Comparison of ENCODE assay signal across 28 mouse cellular contexts in the genomic region with DNA sequence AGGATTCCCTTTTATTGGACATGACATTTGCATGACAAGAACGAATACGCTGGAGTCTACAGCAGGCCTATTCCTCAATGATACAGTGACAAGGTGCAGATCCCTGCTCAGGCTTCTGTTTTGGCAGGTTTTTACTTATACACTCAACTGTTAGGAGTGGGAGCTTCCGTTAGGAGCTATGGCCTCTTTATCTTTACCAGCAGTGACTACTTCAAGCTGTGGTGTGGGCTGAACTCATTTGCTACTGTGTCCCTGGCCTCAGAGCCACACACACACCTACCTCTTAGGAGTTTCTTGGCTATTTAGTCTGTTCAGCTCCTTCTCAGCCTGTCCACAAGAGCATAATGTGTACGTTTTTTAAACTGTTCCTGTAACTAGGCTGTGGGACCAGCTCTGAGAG. TPM values are rescaled to one million over a fixed set of nuclear protein-coding genes. Genes with fewer than 3 reads are reported as not detected.
DNase-seq lines count a peak whose midpoint lies in the region; ATAC-seq and TF ChIP-seq lines count a peak whose summit lies in the region.
"Had no signal": no experiment of that assay in that cellular context is flagged by ENCODE, and none has a peak within 500 bp of the region (broad histone marks: within the 10 kb centered on the region; RNA-seq: fewer than 3 reads in every experiment).

No protein-coding gene starts in this region.

- no peak overlapping the region for H3K4me2 ChIP-seq in heart, embryonic 11.5 days
- no peak overlapping the region for H3K4me2 ChIP-seq in limb, embryonic 11.5 days (ENCODE audit: low read depth, severe bottlenecking)
- H3K4me2 ChIP-seq in liver, embryonic 15.5 days: no peak overlapping the region; the same call in 1 of the 2 replicates
- no peak overlapping the region for H3K4me2 ChIP-seq in midbrain, embryonic 15.5 days
- H3K4me2 ChIP-seq: embryonic facial prominence, embryonic 13.5 days; heart, embryonic 15.5 days; hindbrain, embryonic 13.5 days; midbrain, embryonic 11.5 days; neural tube, embryonic 15.5 days; stomach, embryonic 15.5 days had no signal

- 0 out of 2 replicates have a peak overlapping the region, but pooled peaks have one; percentile 35 for H3K27ac ChIP-seq in heart, embryonic 11.5 days (ENCODE audit: low read depth, low read length)
- H3K27ac ChIP-seq in heart, adult 2 months: no peak overlapping the region
- H3K27ac ChIP-seq in limb, embryonic 11.5 days (replicated peaks; ENCODE audit: low read depth, low read length): no peak overlapping the region
- H3K27ac ChIP-seq in liver, embryonic 15.5 days (replicated peaks): 0 out of 2 replicates have a peak overlapping the region, but pooled peaks have one; percentile 6
- no peak overlapping the region for H3K27ac ChIP-seq in midbrain, embryonic 15.5 days
- H3K27ac ChIP-seq: embryonic facial prominence, embryonic 13.5 days; heart, embryonic 15.5 days; hindbrain, embryonic 13.5 days; neural tube, embryonic 15.5 days; stomach, embryonic 15.5 days had no signal

- H3K36me3 ChIP-seq in heart, embryonic 11.5 days (ENCODE audit: control insufficient read depth, insufficient read depth, low read length): peaks cover 6% of the 10 kb centered on the region; the same call in 1 of the 2 replicates
- peaks cover 3% of the 10 kb centered on the region for H3K36me3 ChIP-seq in heart, adult 2 months (ENCODE audit: control insufficient read depth, insufficient read depth, low read length)
- H3K36me3 ChIP-seq in limb, embryonic 11.5 days (ENCODE audit: control insufficient read depth, insufficient read depth, low read length): peaks cover 8% of the 10 kb centered on the region
- peaks cover 53% of the 10 kb centered on the region for H3K36me3 ChIP-seq in liver, embryonic 15.5 days (replicated peaks)
- H3K36me3 ChIP-seq in midbrain, embryonic 15.5 days (replicated peaks): peaks cover 7% of the 10 kb centered on the region

- intact Hi-C loops in heart, adult 2 months (cut with DNase I): no loop called here

- no peak overlapping the region for H3K4me3 ChIP-seq in heart, embryonic 11.5 days (ENCODE audit: low read depth, low read length)
- H3K4me3 ChIP-seq in heart, adult 2 months: no peak overlapping the region
- no peak overlapping the region for H3K4me3 ChIP-seq in limb, embryonic 11.5 days (ENCODE audit: low read depth, low read length)
- no peak overlapping the region for H3K4me3 ChIP-seq in liver, embryonic 15.5 days (replicated peaks)
- H3K4me3 ChIP-seq in midbrain, embryonic 15.5 days: no peak overlapping the region
- H3K4me3 ChIP-seq: embryonic facial prominence, embryonic 13.5 days; heart, embryonic 15.5 days; hindbrain, embryonic 13.5 days; neural tube, embryonic 15.5 days; stomach, embryonic 15.5 days had no signal

- WGBS in heart, embryonic 11.5 days (ENCODE audit: insufficient replicate concordance): 67% methylated on average over 4 of the region's 4 CpGs
- 81% methylated on average over 4 of the region's 4 CpGs for WGBS in heart, adult 2 months
- WGBS in limb, embryonic 11.5 days: 92% methylated on average over 4 of the region's 4 CpGs
- WGBS in liver, embryonic 15.5 days (ENCODE audit: insufficient replicate concordance): 37% methylated on average over 4 of the region's 4 CpGs
- WGBS in midbrain, embryonic 15.5 days: 93% methylated on average over 4 of the region's 4 CpGs

- TF ChIP-seq CTCF in heart, adult 2 months (IDR thresholded peaks at IDR 0.05): no peak

- H3K9ac ChIP-seq in heart, embryonic 11.5 days (ENCODE audit: low read depth, low read length): no peak overlapping the region
- H3K9ac ChIP-seq in heart, adult 2 months (ENCODE audit: low read depth, low read length): no peak overlapping the region
- H3K9ac ChIP-seq in limb, embryonic 11.5 days (ENCODE audit: low read length): no peak overlapping the region
- no peak overlapping the region for H3K9ac ChIP-seq in liver, embryonic 15.5 days
- no peak overlapping the region for H3K9ac ChIP-seq in midbrain, embryonic 15.5 days
- H3K9ac ChIP-seq: embryonic facial prominence, embryonic 13.5 days; heart, embryonic 15.5 days; hindbrain, embryonic 13.5 days; neural tube, embryonic 15.5 days; stomach, embryonic 15.5 days had no signal

- no peak for ATAC-seq in heart, embryonic 11.5 days (replicated peaks; ENCODE audit: insufficient number of reproducible peaks, low FRiP score, low TSS enrichment)
- no peak for ATAC-seq in limb, embryonic 11.5 days (ENCODE audit: insufficient number of reproducible peaks, low FRiP score, low TSS enrichment, low read depth)
- peak; percentile 71 for ATAC-seq in liver, embryonic 15.5 days (ENCODE audit: insufficient read depth)
- ATAC-seq in midbrain, embryonic 15.5 days (replicated peaks): no peak
- ATAC-seq: CD4-positive, CD25-positive, alpha-beta regulatory T cell, adult 4 months; forebrain, embryonic 14.5 days; inflammation-experienced regulatory T-cells, adult 6 months had no signal

- peaks cover 3% of the 10 kb centered on the region; the same call in 1 of the 2 replicates for H3K4me1 ChIP-seq in heart, embryonic 11.5 days (ENCODE audit: control insufficient read depth, insufficient read depth, low read length)
- H3K4me1 ChIP-seq in heart, adult 2 months (ENCODE audit: control insufficient read depth, insufficient read depth, low read length): no peaks in the 10 kb centered on the region
- no peaks in the 10 kb centered on the region; the same call in 1 of the 2 replicates for H3K4me1 ChIP-seq in limb, embryonic 11.5 days (ENCODE audit: control insufficient read depth, insufficient read depth, low read length)
- peaks cover 39% of the 10 kb centered on the region for H3K4me1 ChIP-seq in liver, embryonic 15.5 days (replicated peaks)
- H3K4me1 ChIP-seq in midbrain, embryonic 15.5 days: no peaks in the 10 kb centered on the region
- H3K4me1 ChIP-seq: hindbrain, embryonic 13.5 days; stomach, embryonic 15.5 days had no signal

- H3K9me3 ChIP-seq in heart, embryonic 11.5 days (replicated peaks; ENCODE audit: control insufficient read depth, low read length): no peaks in the 10 kb centered on the region
- no peaks in the 10 kb centered on the region for H3K9me3 ChIP-seq in limb, embryonic 11.5 days (ENCODE audit: control insufficient read depth, low read length)
- no peaks in the 10 kb centered on the region for H3K9me3 ChIP-seq in liver, embryonic 15.5 days (replicated peaks)
- no peaks in the 10 kb centered on the region for H3K9me3 ChIP-seq in midbrain, embryonic 15.5 days
- H3K9me3 ChIP-seq: embryonic facial prominence, embryonic 13.5 days; heart, embryonic 15.5 days; hindbrain, embryonic 13.5 days; neural tube, embryonic 15.5 days; stomach, embryonic 15.5 days had no signal

- DNase-seq in heart, adult 2 months: no peak
- peak; percentile 18 for DNase-seq in limb, embryonic 11.5 days (ENCODE audit: low spot score)
- DNase-seq in cerebellum, adult 8-10 months: no peak
- no peak for DNase-seq in left cerebral cortex, adult 8-10 months (ENCODE audit: low spot score in 2 of 2)
- DNase-seq: adrenal gland, adult 2 months; cerebellum, adult 18-20 months; cerebellum, postnatal 36 days; embryo, embryonic 11 days; gastrocnemius, postnatal 14 days; heart, adult 18-20 months; heart, postnatal 36 days; kidney, adult 8-10 months; kidney, postnatal 10 days; layer of hippocampus, postnatal 36 days; lung, postnatal 4 days; thymus, adult 2 months had no signal

- H3K79me2 ChIP-seq in heart, adult 2 months (replicated peaks; ENCODE audit: control insufficient read depth, insufficient read depth, low read length): 0 out of 2 replicates have a peak, but pooled peaks cover 4% of the 10 kb centered on the region

- TF ChIP-seq POLR2A in heart, adult 2 months (IDR thresholded peaks at IDR 0.05; ENCODE audit: insufficient read depth, low read depth, low read length): no peak

- no peak for TF ChIP-seq EP300 in heart, adult 2 months (IDR thresholded peaks at IDR 0.05; ENCODE audit: insufficient read depth, low read depth, low read length)

- H3K27me3 ChIP-seq in heart, embryonic 11.5 days (ENCODE audit: control insufficient read depth, insufficient read depth, low read length): no peaks in the 10 kb centered on the region
- no peaks in the 10 kb centered on the region for H3K27me3 ChIP-seq in heart, adult 2 months (ENCODE audit: control insufficient read depth, insufficient read depth, low read length)
- H3K27me3 ChIP-seq in limb, embryonic 11.5 days (ENCODE audit: control insufficient read depth, insufficient read depth, low read length): no peaks in the 10 kb centered on the region
- no peaks in the 10 kb centered on the region for H3K27me3 ChIP-seq in liver, embryonic 15.5 days
- no peaks in the 10 kb centered on the region for H3K27me3 ChIP-seq in midbrain, embryonic 15.5 days (replicated peaks)
- H3K27me3 ChIP-seq: embryonic facial prominence, embryonic 13.5 days; heart, embryonic 15.5 days; hindbrain, embryonic 13.5 days; neural tube, embryonic 15.5 days; stomach, embryonic 15.5 days had no signal

RNA-seq across cellular contexts. Expression of a gene that starts 30.3 kb away (rescaled TPM):
- polyA plus RNA-seq in heart, embryonic 11.5 days (2014; fragmentation: Nextera tagmentation; extraction: Ambion mirVana): 23.8 and 26.9 TPM in 2 replicates
- 10 to 100 TPM; 19.2 to 21.1 TPM for total RNA-seq in heart, adult 2 months (2021)
- polyA plus RNA-seq in heart, adult 2 months (2012; rRNA removed): 18.7 and 41.4 TPM in 2 replicates
- 35.3 and 36.1 TPM in 2 replicates for polyA plus RNA-seq in limb, embryonic 11.5 days (2014; fragmentation: Nextera tagmentation; extraction: Ambion mirVana)
- 32.3 and 34.2 TPM in 2 replicates for polyA plus RNA-seq in liver, embryonic 15.5 days (2015; fragmentation: Nextera tagmentation; extraction: Ambion mirVana)
- 32.3 and 33.2 TPM in 2 replicates for polyA plus RNA-seq in midbrain, embryonic 15.5 days (2015; fragmentation: Nextera tagmentation; extraction: Ambion mirVana)
- 10 to 100 TPM; 43.0 to 52.9 (median 46.8) TPM for total RNA-seq in left cerebral cortex, adult 8-10 months (2022)

Comparison
In these comparisons a context has a peak if more than half of its experiments do, and no peak if none do; other contexts are left out.
1. H3K27ac ChIP-seq: peak in heart, embryonic 11.5 days (single experiment) and liver, embryonic 15.5 days (single experiment); none in heart, adult 2 months (single experiment), limb, embryonic 11.5 days (single experiment) and midbrain, embryonic 15.5 days (single experiment).